Mouse (Mus musculus): Measurements from ENCODE around the gene Hoxb9. TPM values are rescaled to one million over a fixed set of nuclear protein-coding genes. Genes with fewer than 3 reads are reported as not detected.
A peak's percentile ranks its signal among the peaks of the same experiment; 100 is the strongest.

The Hoxb9 gene
- total RNA-seq, 4 experiments from 2014 or later = 0.12 to 0.24 (median 0.19) TPM; not detected in 1

Small RNA genes lying within 50 kb of the gene (microRNA-seq; reads per million reads assigned to microRNA genes)
- gene Mir10a (5,833 reads per million, percentile 89 among the genes with 10 or more reads in this experiment), gene Mir196a-1 (18.3 reads per million, percentile 16 among the genes with 10 or more reads in this experiment)

Other genes with a start within 250 kb of the Hoxb9 start
- gene Gip, start 246.9 kb upstream of the Hoxb9 start, total RNA-seq (2022) = not detected
- gene Snf8, start 236.6 kb upstream of the Hoxb9 start, total RNA-seq (2022) = 10 to 100 TPM; 30.5 to 36.9 (median 31.6) TPM
- 10 to 100 TPM; 15.0 to 17.9 (median 16.3) TPM for gene Ube2z, start 206.1 kb upstream of the Hoxb9 start, total RNA-seq (2022)
- 1,000 to 10,000 TPM; 1,235 to 1,416 (median 1,336) TPM for gene Atp5g1, start 195.8 kb upstream of the Hoxb9 start, total RNA-seq (2022)
- not detected for gene Calcoco2, start 159.5 kb upstream of the Hoxb9 start, total RNA-seq (2022)
- not detected for gene Ttll6, start 137.7 kb upstream of the Hoxb9 start, total RNA-seq (2022)
- gene Hoxb13, start 77.1 kb upstream of the Hoxb9 start, total RNA-seq (2022) = not detected
- under 1 TPM in 2 of 4 experiments, not detected in 2; 0.11 to 0.19 TPM for gene Hoxb8, start 10.4 kb downstream of the Hoxb9 start, total RNA-seq (2022)
- 1 to 10 TPM in 1 of 4 experiments, under 1 TPM in 2, not detected in 1; 0.52 to 1.0 (median 0.94) TPM for gene Hoxb7, start 15.2 kb downstream of the Hoxb9 start, total RNA-seq (2022)
- gene Hoxb6, start 21.0 kb downstream of the Hoxb9 start, total RNA-seq (2022) = under 1 TPM in 3 of 4 experiments, not detected in 1; 0.29 to 0.77 (median 0.31) TPM
- under 1 TPM; 0.29 to 0.49 (median 0.37) TPM for gene Hoxb5, start 31.9 kb downstream of the Hoxb9 start, total RNA-seq (2022)
- gene Hoxb4, start 46.8 kb downstream of the Hoxb9 start, total RNA-seq (2022) = under 1 TPM; 0.15 to 0.46 (median 0.21) TPM
- gene Hoxb3, start 51.9 kb downstream of the Hoxb9 start, total RNA-seq (2022) = under 1 TPM; 0.24 to 0.40 (median 0.30) TPM
- gene Hoxb2, start 79.1 kb downstream of the Hoxb9 start, total RNA-seq (2022) = under 1 TPM in 2 of 4 experiments, not detected in 2; 0.22 to 0.24 TPM
- gene Hoxb1, start 94.3 kb downstream of the Hoxb9 start, total RNA-seq (2022) = not detected
- under 1 TPM in 1 of 4 experiments, not detected in 3; 0.40 TPM for gene Skap1, start 193.1 kb downstream of the Hoxb9 start, total RNA-seq (2022)